9 mouse cellular contexts compared by ENCODE assay signal in genomic region chr11:79584191-79584590, GRCm38 (mm10). TPM values are rescaled to one million over a fixed set of nuclear protein-coding genes. Genes with fewer than 3 reads are reported as not detected.
DNase-seq lines count a peak whose midpoint lies in the region; ATAC-seq and TF ChIP-seq lines count a peak whose summit lies in the region.
"Had no signal": no experiment of that assay in that cellular context is flagged by ENCODE, and none has a peak within 500 bp of the region (broad histone marks: within the 10 kb centered on the region; RNA-seq: fewer than 3 reads in every experiment).

No protein-coding gene starts in this region.

- TF ChIP-seq POLR2A in cortical plate, adult 2 months (IDR thresholded peaks at IDR 0.05; ENCODE audit: extremely low read depth, insufficient read depth, low read length) = no peak

- peak; percentile 69 for DNase-seq in ES-CJ7 (ENCODE audit: low read depth, low spot score)
- peak; percentile 54 to 60 for DNase-seq in adrenal gland, adult 18-20 months (ENCODE audit: low spot score in 2 of 2)
- DNase-seq in kidney, postnatal 36 days = peak; percentile 60 to 78
- peak; percentile 90 for DNase-seq in lung, embryonic 14.5 days
- peak; percentile 50 for DNase-seq in retina, adult 2 months (ENCODE audit: low read depth, low spot score)
- DNase-seq in yolk sac, embryonic 10.5 days (ENCODE audit: low spot score) = peak; percentile 29

- TF ChIP-seq CTCF in cortical plate, adult 2 months (IDR thresholded peaks at IDR 0.05; ENCODE audit: extremely low read depth, insufficient read depth, low read length) = peak; percentile 87
- peak; percentile 90 for TF ChIP-seq CTCF in lung, embryonic 14.5 days (IDR thresholded peaks at IDR 0.05; ENCODE audit: low read depth)

- H3K9ac ChIP-seq in heart, embryonic 12.5 days = no peak overlapping the region
- no peak overlapping the region for H3K9ac ChIP-seq in lung, embryonic 14.5 days
- H3K9ac ChIP-seq: lung, embryonic 15.5 days had no signal

- ATAC-seq in heart, embryonic 12.5 days (ENCODE audit: insufficient number of reproducible peaks, low FRiP score) = peak; percentile 45; the same call in 1 of the 2 replicates
- ATAC-seq in lung, embryonic 14.5 days (ENCODE audit: insufficient read depth) = peak; percentile 66

- H3K36me3 ChIP-seq in heart, embryonic 12.5 days = peaks cover 8% of the 10 kb centered on the region
- H3K36me3 ChIP-seq in lung, embryonic 14.5 days (ENCODE audit: insufficient read depth) = peaks cover 3% of the 10 kb centered on the region; the same call in 1 of the 2 replicates

- H3K27ac ChIP-seq in cortical plate, adult 2 months (ENCODE audit: insufficient read depth, low read length) = no peak overlapping the region
- no peak overlapping the region for H3K27ac ChIP-seq in heart, embryonic 12.5 days (ENCODE audit: poor library complexity, severe bottlenecking)
- no peak overlapping the region for H3K27ac ChIP-seq in lung, embryonic 14.5 days (ENCODE audit: low read depth)
- H3K27ac ChIP-seq: lung, embryonic 15.5 days had no signal

- no peak overlapping the region for H3K4me3 ChIP-seq in cortical plate, adult 2 months (ENCODE audit: insufficient read depth, low read length)
- H3K4me3 ChIP-seq in heart, embryonic 12.5 days = no peak overlapping the region
- H3K4me3 ChIP-seq in lung, embryonic 14.5 days (ENCODE audit: low read depth, low read length) = no peak overlapping the region
- H3K4me3 ChIP-seq: lung, embryonic 15.5 days had no signal

- H3K27me3 ChIP-seq in heart, embryonic 12.5 days (replicated peaks) = peaks cover 26% of the 10 kb centered on the region
- peaks cover 9% of the 10 kb centered on the region; the same call in 1 of the 2 replicates for H3K27me3 ChIP-seq in lung, embryonic 14.5 days (ENCODE audit: insufficient read depth, low read length)

- H3K9me3 ChIP-seq in heart, embryonic 12.5 days (replicated peaks) = no peaks in the 10 kb centered on the region
- no peaks in the 10 kb centered on the region for H3K9me3 ChIP-seq in lung, embryonic 14.5 days (ENCODE audit: low read depth, low read length)
- H3K9me3 ChIP-seq: lung, embryonic 15.5 days had no signal

- WGBS in heart, embryonic 12.5 days = 6% methylated on average over 5 of the region's 5 CpGs
- 11% methylated on average over 5 of the region's 5 CpGs for WGBS in lung, embryonic 14.5 days

- H3K4me2 ChIP-seq in heart, embryonic 12.5 days = no peak overlapping the region
- H3K4me2 ChIP-seq in lung, embryonic 14.5 days = no peak overlapping the region
- H3K4me2 ChIP-seq: lung, embryonic 15.5 days had no signal

- H3K4me1 ChIP-seq in cortical plate, adult 2 months (ENCODE audit: control insufficient read depth, insufficient read depth, low read length) = no peaks in the 10 kb centered on the region
- H3K4me1 ChIP-seq in heart, embryonic 12.5 days (replicated peaks) = peaks cover 7% of the 10 kb centered on the region
- no peaks in the 10 kb centered on the region for H3K4me1 ChIP-seq in lung, embryonic 14.5 days (ENCODE audit: insufficient read depth)
- H3K4me1 ChIP-seq: lung, embryonic 15.5 days had no signal

RNA-seq across cellular contexts. Expression of gene Rab11fip4, which starts 6.8 kb away (rescaled TPM):
- 1 to 10 TPM; 2.0 to 4.3 TPM for total RNA-seq in adrenal gland, adult 18-20 months (2021)
- polyA plus RNA-seq in cortical plate, adult 2 months (2012; rRNA removed) = 135 and 141 TPM in 2 replicates
- polyA plus RNA-seq in heart, embryonic 12.5 days (2016; fragmentation: Nextera tagmentation; extraction: Ambion mirVana) = 0.63 and 0.77 TPM in 2 replicates
- 2.3 and 2.6 TPM in 2 replicates for polyA plus RNA-seq in lung, embryonic 14.5 days (2014; fragmentation: Nextera tagmentation; extraction: Ambion mirVana)

RNA-seq across cellular contexts. Expression of gene Evi2a, which starts 53.8 kb away (rescaled TPM):
- total RNA-seq in adrenal gland, adult 18-20 months (2021) = 1 to 10 TPM; 2.9 to 3.3 TPM
- polyA plus RNA-seq in cortical plate, adult 2 months (2012; rRNA removed) = 45.1 and 55.6 TPM in 2 replicates
- polyA plus RNA-seq in heart, embryonic 12.5 days (2016; fragmentation: Nextera tagmentation; extraction: Ambion mirVana) = 1.1 and 1.7 TPM in 2 replicates
- polyA plus RNA-seq in lung, embryonic 14.5 days (2014; fragmentation: Nextera tagmentation; extraction: Ambion mirVana) = 2.8 and 3.4 TPM in 2 replicates

RNA-seq across cellular contexts. Expression of gene Evi2, which starts 53.8 kb away (rescaled TPM):
- under 1 TPM; 0.10 to 0.23 TPM for total RNA-seq in adrenal gland, adult 18-20 months (2021)
- 0.09 and 0.10 TPM in 2 replicates for polyA plus RNA-seq in cortical plate, adult 2 months (2012; rRNA removed)
- polyA plus RNA-seq in heart, embryonic 12.5 days (2016; fragmentation: Nextera tagmentation; extraction: Ambion mirVana) = 0.55 and 0.64 TPM in 2 replicates
- polyA plus RNA-seq in lung, embryonic 14.5 days (2014; fragmentation: Nextera tagmentation; extraction: Ambion mirVana) = 1.3 and 1.4 TPM in 2 replicates

Comparison
In these comparisons a context has a peak if more than half of its experiments do, and no peak if none do; other contexts are left out.
1. DNase-seq: peak in every context shown above with its lines; median percentile 90 in lung, embryonic 14.5 days; 69 in ES-CJ7; 69 in kidney, postnatal 36 days; 57 in adrenal gland, adult 18-20 months; 50 in retina, adult 2 months; 29 in yolk sac, embryonic 10.5 days.
2. RNA of gene Rab11fip4, which starts 6.8 kb away (polyA plus RNA-seq): 135 to 141 TPM in cortical plate, adult 2 months; 2.3 to 2.6 TPM in lung, embryonic 14.5 days and 0.63 to 0.77 TPM in heart, embryonic 12.5 days; every median in the first group is over 10 times any median in the second.
3. RNA of gene Evi2a, which starts 53.8 kb away (polyA plus RNA-seq): 45.1 to 55.6 TPM in cortical plate, adult 2 months; 2.8 to 3.4 TPM in lung, embryonic 14.5 days and 1.1 to 1.7 TPM in heart, embryonic 12.5 days; every median in the first group is over 10 times any median in the second.